Mouse (Mus musculus) mature B cell (primary cell): ENCODE results near the gene Vezt.

Source experiments
- in situ Hi-C: fragments of 300-500 bp; cut with MboI; formaldehyde crosslinking; loops from 2 replicates; pipeline ENCODE4 v1.14.3; 2019

The Vezt gene

GRCm38 (mm10) chr10:93912136-93912855 lies 123.3 kb downstream of the Vezt start:
- in situ Hi-C loops: no loop called here

DNA sequence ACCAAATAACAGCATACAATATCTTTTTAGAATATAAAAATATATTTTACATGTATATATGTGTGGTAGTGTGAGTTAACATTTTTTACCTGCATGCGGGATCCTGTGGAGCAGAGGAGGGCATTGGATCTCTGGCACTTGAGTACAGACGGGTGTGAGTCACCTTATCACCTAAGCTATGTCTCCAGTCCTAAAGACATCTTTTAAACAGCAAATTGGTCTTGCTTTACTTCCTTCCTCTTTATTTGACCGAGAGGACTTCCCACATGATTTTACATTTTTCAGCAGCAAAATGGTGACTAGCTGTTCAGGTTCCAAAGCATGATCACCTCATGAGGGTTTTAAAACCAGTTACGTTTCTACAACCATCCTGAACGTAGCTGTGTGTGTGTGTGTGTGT lies 124.3 kb downstream of the Vezt start:
- in situ Hi-C loops: no loop called here

GRCm38 (mm10) chr10:93909811-93910446 lies 125.7 kb downstream of the Vezt start:
- in situ Hi-C loops: no loop called here

DNA sequence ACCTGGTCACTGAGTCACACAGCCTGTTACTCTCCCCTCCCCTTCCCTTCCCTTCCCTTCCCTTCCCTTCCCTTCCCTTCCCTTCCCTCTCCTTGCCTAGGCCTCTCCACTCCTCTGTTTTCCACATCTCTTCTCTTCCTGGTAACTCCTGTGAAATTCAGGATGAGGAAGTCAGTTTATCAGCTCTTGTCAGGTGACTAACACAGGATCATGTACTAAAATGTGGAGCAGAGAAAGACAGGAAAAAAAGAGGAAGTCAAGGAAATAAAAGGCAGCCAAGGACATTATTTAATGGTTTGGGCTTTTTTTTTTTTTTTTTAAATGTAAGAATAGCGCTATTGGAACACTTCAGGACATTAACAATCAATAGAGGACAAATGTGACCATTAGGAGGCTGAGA lies 126.6 kb downstream of the Vezt start:
- in situ Hi-C loops: no loop called here

GRCm38 (mm10) chr10:93908540-93908939 lies 127.1 kb downstream of the Vezt start:
- in situ Hi-C loops: no loop called here

DNA sequence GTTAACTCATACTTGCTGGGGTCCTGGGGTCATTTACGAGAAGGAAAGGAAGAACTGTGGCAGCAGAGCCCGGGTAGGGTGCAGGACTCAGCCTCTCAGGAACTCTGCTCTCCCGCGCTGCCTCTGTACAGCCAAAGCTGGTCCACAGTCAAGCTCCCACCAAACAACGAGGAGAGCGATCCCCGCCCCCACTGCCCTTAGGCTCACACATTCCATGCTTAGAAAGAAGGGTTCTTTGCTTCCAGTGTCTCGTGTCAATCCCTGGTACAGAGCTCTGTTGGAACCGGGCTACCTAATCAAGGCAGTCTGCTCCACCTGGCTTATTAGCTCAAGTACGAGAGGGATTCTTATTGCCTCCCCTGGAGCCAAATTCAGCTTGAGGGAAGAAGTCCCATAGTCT lies 128.2 kb downstream of the Vezt start:
- in situ Hi-C loops: no loop called here

DNA sequence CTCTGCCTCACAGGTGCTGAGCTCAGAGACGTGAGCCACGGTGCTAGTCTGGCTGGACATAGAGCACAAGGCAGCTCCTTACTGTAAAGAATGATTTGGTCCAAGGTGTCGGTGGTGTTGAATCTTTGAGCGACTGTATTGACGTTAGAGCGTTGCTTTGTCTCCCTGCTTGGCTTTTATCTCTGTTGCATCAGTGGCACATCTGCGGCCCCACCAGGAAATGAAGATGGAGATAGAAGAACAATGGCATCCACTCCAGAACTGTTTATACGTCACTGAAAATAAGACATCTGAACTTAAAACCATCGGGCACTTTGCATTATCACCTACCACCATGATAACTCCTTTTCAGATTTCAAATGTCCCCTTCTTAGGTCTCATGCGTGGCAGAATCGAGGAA lies 135.7 kb downstream of the Vezt start:
- in situ Hi-C loops: no loop called here

GRCm38 (mm10) chr10:93899303-93899702 lies 136.3 kb downstream of the Vezt start:
- in situ Hi-C loops: no loop called here

- in situ Hi-C loops: no loop called here
Measured at GRCm38 (mm10) chr10:93897043-93897646, 138.5 kb downstream of the Vezt start, which contains the start of gene Metap2. Gene Metap2 (minus strand): TSS chr10:93897093.

GRCm38 (mm10) chr10:93892551-93892950 lies 143.1 kb downstream of the Vezt start:
- in situ Hi-C loops: no loop called here

DNA sequence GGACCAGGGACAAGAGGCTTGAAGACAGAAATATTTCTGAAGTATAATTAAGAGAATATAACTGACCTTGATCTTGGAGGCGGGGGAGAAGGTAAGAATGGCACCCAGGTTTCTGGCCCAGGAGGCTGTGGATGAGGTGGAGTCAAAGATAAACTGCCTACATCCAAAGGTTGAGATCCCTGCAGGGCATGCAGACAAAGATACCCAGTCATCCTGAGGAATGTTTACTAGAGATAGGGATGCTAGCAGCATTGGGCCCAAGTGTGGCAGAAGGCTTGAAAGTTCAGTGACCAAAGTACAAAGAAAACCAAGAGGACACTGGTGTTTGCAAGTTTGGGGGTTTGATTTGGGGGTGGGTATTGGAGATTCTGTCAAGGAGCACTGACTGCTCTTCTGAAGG lies 144.6 kb downstream of the Vezt start:
- in situ Hi-C loops: no loop called here

DNA sequence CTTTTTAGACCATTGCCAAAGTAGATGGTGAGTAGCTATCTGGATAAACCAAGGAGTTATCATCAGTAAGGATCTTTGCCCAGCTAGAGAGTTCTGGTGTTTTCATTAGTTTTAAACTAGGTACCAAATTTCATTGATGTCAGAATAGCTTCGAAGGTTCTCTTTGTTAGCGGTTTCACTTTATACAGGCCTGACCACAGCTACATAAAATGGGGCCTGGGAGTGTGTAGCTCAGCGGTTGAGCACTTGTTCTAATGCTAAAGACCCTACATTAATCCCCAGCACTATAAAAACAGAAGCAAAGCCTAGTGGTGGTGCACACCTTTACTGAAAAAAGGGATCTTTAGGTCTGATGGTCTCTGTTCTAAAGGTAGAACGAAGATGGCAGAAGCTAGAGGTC lies 145.1 kb downstream of the Vezt start:
- in situ Hi-C loops: no loop called here

DNA sequence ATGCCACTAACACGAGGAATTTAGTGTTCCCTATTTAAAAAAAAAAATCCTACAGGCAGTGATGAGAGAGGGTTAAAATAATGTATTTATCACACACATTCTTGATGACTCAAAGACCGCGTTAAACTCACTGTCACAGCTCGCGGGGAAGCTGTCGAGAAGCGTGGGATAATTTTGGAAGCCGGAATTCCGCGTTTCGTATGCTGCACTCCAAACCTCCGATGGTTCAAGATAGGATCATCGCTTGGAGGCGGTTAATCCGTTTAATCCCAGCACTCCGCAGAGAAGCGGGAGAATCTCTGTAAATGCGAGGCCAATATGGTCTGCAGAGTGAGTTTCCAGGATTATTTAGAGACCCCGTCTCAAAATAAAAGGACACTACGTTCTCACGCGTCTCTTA lies 145.6 kb downstream of the Vezt start:
- in situ Hi-C loops: no loop called here

- in situ Hi-C loops: no loop called here
Measured at GRCm38 (mm10) chr10:93889579-93889950, 146.1 kb downstream of the Vezt start.
